Mouse (Mus musculus): ENCODE measurements at regions not wholly inside any gene's neighbourhood (a gene's known extent, or its start where the extent isn't known, plus 50 kb on each side); places are given as distances from the start of the nearest gene placed in this dataset.

GRCm38 (mm10) chr3:35273546-35273945 lies 480.4 kb upstream of the Atp11b start:
- TF ChIP-seq POLR2A (IDR thresholded peaks at IDR 0.05; ENCODE audit: insufficient read depth, low read length) (no peak), CTCF (IDR thresholded peaks at IDR 0.05; ENCODE audit: low read depth, low read length) (no peak)
